Mouse (Mus musculus) v-Abl transformed pro-B cells (cell line): ENCODE results near the gene Mmab.

ENCODE experiments used
- in situ Hi-C, 2 experiments: fragments of 400-800 bp; cut with MboI; formaldehyde crosslinking; loops; one replicate each; pipeline ENCODE4 v1.15.1; 2025; ENCODE audit not compliant: unreplicated experiment in 2 of 2

Gene Mmab

DNA sequence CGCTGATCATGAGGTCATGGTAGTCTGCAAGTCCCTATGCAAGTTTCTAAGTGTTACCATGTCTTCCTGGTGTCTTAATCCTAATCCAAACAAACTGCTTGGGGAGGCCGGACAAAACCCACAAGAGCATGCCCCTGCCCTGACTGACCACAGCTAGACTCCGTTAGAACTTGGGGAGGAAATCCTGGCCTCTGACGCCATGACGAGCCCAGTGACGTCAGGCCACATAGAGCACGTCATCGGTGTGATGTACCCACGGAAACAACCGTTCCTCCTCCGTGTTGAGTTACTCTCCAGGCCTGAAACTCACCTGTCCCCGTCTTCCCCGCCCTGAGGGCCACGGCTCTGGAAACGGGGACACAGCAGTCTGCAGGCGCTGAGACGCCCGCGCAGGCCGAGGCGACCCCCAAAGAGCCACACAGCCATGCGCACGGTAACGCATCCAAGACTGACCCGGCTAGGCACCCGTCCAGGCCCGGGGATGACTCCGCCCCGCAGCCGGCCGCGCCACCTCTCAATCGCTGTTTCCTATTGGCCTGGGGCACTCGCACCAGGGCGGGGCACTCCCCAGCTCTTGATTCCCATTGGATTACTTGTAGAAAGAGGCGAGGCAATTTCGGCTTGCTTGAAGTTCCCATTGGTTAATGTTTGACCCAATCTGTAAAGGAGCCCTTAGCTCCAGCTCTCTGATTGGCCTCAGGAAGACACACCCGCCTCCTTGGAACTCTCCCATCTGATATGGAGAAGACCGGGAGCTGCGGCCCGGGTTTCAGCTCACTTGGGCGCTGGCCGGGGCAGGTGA is at the start of gene Mmab, which contains the start of gene Mvk:
Gene Mmab, minus strand, starts transcription at position 495 of the 802 bp plus-strand sequence.
Gene Mvk, plus strand, starts transcription at position 704 of the 802 bp plus-strand sequence.
- in situ Hi-C loops = no loop called here

DNA sequence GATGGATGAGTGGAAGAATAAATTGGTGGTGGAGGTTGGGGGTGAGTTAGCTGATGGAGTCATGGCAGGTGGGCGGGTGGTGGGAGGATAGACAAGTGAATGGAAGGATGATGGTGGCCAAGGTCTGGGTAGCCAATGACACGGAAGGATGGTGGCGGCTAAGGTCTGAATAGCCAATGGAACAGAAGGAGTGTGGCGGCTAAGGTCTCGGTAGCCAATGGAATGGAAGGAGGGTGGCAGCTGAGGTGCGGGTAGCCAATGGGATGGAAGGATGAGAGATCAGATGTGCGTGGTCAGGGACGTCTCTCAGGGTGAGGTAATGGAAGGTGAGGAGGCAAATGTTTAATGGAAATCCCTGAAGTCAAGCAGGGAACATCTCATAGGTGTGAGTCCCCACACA is 46.4 kb upstream of the Mmab start:
- in situ Hi-C loops = no loop called here

DNA sequence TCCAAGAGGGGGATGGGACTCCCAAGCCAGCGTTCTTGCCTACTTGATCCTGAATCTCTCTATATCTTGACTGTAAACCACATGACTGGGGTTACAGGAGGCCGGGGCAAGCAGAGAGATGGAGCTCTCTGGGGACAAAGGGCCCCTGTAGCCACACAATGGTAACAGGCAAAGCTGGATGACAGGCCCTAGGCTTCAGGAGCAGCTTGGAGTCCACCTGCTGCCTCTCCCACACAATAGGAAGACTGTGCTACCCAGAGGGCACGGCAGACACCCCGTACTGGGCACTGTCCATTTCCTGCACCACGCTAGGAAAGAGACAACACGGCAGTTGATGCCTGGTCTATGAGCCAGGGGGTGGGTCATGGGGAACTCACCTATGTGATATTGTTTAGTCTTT is 45.7 kb upstream of the Mmab start:
- in situ Hi-C loops = no loop called here

DNA sequence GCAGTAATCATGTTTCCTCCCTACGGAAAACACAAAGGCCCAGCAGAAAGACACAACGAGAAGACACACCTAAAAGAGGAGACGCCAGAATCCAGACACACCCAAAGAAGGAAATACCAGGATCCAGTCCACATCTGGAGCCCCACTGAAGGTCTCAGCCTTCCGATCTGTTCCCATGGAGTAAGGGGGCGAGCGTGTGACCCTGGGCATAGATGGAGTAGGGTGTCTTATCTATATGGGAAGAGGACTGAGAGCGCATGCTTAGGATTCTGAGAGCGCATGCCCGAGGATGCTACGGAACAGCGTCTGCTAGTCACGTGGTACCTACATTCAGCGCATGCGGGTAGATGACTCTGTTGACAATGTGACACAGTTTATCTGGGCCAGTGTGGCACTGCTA is 41.8 kb upstream of the Mmab start:
- in situ Hi-C loops = no loop called here

DNA sequence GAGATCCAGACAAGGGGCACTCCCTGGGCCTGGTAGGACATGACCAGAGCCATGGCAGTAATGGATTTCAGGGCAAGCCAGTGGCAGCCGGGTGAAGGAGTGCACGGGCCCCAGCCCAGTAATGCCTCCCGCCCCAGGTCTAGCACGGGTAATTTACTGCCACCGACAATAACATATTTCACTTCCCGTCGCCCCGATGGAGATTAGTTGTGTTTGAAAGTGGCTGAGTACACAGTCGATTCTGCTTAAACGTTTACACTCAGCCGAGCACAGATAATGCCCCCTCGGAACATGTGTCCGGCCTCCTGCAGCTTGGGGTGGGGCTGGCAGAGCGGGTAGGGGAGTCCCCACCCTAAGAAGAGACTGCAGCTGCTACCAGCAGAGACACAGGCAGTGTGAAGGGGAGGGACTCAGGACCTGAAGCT is 38.7 kb upstream of the Mmab start:
- in situ Hi-C loops = no loop called here

DNA sequence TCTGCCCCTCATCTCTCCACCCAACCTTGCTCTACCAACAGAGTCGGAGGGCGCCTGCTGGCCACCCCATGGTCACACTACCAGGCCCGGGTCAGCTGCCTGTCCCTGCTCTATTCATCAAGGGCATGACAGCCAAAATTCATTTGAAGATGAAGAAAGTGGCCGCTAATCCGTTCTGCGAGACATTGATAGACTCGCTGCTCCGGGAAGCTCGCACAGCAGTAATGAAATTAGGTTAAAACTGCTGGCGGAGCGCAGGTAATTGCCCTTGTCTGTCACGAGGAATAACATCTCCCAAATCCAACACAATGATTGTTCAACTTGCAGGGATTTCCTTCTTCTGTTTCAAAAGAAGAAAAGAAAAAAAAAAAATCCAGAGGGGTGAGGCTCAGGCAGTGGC is 34.4 kb upstream of the Mmab start:
- in situ Hi-C loops = loop anchor here in 1 of 2 experiments (5.0 kb wide), 1 partner anchor 44 kb away; no protein-coding TSS in a partner anchor

DNA sequence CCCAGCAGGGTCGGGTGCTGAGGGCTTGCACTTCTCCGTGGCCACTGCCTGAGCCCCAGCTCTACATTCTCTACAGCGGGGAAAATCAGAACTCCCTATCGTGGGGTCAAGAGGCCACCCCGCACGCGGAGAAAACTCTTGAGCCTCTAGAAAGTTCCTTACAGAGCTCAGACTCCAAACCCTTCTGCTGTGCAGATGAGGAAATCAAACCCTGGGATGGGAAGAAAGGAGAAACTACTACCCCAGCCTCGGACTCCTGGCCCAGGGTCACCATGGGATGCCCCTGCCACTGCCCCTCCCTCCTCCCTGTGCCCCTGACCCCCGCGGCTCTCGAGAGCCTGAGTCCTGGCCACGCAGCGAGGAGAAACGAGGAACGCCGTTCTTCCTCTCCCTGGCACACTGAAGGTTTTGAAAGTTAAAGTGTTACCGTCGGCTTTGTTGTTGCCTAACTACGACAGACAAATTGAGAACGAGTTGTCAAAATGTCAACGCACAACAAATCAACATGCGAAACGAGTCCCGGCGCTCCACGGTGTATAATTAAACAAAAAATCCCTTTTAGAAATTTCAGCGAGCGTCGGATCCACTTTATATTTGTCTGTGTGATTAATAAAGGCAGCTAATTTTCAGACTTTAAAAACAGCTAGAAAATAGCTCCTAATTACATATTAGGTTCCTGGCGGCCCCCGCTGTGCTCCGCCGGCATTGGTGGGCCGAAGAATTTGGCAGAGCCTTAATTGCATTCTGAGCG is 31.1 kb upstream of the Mmab start:
- in situ Hi-C loops = loop anchor here in 1 of 2 experiments (5.0 kb wide), 1 partner anchor 47 kb away; no protein-coding TSS in a partner anchor

DNA sequence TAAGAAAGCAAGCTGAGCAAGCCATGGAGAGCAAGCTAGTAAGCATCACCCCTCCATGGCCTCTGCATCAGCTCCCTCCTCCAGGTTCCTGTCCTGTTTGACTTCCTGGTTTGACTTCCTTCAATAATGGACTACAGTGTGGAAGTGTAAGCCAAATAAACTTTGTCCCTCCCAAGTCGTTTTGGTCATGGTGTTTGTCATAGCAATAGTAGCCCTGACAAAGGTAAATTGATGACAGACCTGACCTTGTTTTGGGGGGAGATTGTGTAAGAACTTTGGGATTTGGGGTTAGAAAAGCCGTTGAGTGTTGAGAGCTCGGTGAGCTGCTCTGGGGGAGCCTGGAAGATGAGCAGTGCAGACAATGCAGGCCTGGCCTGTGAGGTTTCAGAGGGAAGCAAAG is 26.5 kb upstream of the Mmab start:
- in situ Hi-C loops = no loop called here

DNA sequence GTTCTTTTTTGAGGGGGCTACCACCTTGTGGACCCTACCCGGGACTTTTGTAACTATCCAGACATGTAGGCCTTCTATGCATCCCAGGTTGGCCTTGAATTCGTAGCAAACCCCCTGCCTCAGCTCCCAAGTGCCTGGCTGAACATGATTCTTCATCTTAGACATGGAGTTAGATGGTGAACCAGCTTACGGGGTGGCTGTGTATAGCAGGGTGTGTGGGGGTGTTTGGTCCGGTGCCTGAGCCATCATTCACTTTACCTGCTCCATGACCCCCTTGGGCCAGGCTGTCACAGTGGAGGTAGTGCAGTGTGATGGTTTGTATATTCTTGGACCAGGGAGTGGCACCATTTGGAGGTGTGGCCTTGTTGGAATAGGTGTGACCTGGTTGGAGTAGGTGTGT is 24.1 kb upstream of the Mmab start:
- in situ Hi-C loops = no loop called here

DNA sequence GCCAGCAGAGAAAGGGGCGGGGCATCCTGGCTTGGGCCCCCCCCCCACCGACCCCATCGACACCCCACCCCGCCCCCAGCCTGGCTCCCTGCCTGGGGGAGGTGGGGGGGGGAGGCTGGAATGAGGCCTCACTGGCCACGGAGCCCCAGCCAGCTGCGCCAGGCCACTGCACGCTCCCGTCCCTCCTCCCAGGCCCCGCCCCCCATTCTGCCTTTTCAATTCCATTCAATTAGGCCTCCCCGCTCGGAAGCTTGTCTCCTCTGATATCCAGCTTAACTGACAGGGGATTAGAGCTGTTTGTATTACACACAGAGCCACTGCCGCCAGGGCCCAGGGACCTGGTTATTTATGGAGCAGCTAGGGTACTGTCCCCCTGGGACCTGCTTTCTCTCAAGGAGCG is 23.6 kb upstream of the Mmab start:
- in situ Hi-C loops = no loop called here

DNA sequence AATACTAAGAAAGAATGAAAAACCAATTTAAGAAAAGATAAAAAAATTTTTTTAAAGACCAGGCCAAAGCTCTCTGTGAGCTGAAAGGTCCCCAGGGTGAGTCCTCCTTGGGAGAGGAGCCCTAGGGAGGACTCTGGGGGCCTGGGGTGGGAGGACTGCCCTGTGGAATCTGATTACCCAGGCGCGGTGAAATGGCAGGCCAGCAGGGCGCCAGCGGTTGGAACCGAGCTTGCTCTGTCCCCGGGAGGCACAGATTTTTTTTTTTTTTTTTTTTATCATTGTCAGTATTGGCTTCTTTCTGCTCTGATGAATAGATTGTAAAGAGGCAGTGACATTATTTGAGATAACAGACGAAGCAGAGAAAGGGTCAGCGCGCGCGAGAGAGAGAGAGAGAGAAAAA is 23.2 kb upstream of the Mmab start:
- in situ Hi-C loops = no loop called here

DNA sequence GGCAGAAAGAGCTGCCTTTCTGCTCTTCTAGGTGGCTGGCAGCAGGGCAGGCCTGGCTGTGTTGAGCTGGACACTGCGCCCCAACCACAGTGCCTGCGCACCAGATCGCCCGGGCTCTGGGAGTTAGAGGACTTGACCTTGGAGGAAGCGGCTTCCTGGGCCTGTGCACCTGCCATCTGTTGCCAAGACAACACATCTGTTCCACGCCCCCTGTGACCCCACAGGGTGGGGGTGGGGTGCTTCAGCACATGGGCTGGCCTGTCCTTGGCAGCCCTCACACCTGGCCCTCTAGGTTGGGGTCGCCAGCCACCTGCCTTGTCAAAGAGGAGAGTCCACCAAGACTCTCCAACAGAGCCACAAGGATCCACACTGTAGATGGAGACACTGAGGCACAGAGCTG is 21.8 kb upstream of the Mmab start:
- in situ Hi-C loops = no loop called here

DNA sequence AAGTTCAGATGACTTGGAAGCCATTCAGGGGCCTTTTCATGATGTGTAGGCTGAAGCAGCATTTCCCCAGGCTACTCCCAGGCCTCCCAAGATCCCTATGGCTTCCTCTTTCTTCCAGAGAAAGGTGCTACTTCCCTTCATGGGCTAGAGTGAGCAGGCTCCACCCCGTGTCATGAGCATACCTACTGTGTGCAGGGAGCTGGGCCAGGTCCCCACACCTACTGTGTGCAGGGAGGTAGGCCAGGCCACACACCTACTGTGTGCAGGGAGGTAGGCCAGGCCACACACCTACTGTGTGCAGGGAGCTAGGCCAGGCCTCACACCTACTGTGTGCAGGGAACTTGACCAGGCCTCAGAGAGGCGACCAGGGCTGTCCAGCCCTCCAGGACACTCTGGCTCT is 20.7 kb upstream of the Mmab start:
- in situ Hi-C loops = loop anchor here (5.0 kb wide), 2 partner anchors 103 to 153 kb away; partner anchors contain the start of gene Fam222a (in 2 of the 2)

DNA sequence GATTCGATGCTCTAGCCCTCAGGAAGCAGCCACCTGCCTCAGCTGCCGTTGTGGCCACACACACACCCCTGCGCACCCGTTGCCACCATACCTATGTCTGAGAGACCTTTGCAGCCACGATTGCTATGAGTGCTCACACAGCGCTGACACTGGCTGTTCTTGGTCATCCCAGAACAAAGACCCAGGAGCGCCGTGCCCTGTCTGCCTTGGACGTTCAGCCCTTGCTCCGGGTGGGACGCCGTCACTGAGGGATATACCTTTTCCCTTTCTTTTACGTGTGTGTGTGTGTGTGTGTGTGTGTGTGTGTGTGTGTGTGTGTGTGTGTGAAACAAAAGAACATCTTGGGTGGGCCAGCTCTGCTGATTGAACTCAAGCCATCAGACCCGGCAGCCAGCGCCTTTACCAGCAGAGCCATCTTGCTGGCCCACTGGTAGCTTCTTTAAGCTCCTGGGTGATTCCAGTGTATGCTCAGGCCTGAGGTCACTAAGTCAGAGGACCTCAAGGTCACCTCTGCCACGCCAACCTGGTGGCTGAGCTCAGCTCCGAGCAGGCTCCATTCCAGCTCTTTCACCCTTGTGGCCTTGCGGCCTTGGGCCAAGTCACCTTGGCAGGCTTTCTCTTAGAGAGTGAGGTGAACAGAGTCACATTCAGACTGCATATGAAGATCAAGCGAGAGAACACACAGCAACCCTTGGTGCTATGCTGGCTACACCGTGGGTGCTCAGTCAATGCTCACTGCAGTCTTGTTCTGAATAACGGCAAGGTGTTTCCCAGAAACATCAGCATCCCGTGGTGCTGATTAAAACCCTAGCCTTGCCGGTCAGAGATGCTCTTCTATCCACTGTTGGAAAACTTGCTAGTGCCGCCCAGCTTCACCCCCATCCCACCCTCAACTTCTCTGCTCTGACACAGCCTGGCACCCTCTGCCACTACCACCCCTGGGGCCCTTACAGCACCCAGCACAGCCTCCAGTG is 18.5 kb upstream of the Mmab start:
- in situ Hi-C loops = loop anchor here (5.0 kb wide), 2 partner anchors 105 to 155 kb away; partner anchors contain the start of gene Fam222a (in 2 of the 2)

DNA sequence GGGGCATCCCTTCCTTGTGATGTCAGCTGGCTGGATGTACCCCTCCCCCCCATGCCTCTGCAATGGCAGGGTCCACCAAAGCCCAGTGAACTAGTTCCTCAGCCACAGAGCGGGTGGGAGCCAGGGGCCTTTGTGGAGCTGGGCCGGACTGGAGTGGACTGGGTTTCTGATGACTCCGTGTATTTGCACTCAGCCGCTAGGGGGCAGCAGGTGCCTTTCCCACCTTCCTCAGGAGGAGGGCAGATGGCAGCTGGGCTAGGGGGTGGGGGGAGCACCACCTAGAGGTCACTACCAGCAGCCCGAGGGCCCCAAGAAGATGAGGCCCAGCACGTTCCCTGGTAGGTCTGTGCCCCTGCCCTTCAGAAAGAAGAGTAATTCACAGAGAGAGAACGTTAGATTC is 17.4 kb upstream of the Mmab start:
- in situ Hi-C loops = loop anchor here (5.0 kb wide), 2 partner anchors 106 to 156 kb away; partner anchors contain the start of gene Fam222a (in 2 of the 2)

DNA sequence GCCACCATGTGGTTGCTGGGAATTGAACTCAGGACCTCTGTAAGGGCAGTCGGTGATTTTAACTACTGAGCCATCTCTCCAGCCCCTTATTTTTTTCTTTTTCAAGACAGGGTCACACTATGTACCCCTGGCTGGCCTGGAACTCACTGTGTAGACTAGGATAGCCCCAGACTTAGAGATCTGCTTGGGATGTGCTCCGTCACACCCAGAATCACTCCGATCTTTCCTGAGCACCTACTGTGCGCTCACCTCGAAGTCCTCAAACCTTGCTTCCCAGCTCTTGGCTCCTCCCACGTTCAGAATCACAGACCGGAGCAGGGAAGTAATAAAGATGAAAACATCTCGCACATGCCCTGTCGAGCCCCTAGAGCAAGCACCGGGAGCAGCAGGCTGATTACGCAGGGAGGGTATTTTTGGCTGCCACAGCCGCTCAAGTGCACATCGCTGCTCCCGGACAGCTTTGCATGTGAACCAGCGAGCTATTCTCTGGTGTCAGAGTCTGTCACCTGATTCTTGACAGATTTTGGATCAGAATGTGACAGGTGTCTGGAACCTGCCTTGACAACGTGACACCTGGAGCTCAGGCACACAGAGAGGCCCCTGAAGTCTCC is 13.2 kb upstream of the Mmab start:
- in situ Hi-C loops = no loop called here

DNA sequence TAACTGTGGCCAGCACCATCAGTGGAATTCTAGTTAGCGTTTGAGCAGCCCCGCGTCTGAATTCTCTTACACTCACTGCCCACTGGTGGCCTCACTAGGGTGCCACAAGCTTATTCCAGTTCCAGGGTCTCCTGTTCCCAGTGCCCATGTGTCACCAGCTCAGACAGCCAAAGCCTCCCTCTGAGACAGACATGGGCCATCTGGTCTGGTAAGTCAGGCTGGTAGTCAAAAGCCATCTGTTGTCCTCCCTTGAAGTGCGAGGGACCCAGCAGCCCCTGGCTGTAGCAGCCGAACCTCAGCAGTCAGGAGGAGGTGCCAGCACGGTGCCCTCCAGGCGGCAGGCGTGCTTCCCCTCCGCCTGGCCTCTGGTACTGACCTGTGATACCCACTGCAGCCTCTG is 12.4 kb upstream of the Mmab start:
- in situ Hi-C loops = no loop called here

DNA sequence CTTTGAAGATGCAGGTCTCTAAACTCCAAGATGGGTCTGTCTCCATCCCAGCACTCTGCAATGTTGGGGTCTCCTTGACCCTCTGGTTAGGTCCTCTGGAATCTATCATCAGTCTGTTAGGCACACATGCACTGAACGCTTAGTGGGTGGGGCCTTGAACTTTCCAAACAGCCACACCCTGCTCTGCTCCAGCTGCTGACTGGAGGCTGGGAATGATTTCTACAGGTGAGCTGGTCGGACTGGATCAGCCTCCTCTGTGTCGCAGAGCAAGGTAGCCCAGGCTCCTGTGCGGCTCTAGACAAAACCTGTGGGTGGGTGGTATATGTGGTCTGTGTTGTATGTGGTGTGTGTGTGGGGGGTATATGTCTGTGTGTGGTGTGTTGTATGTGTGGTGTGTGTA is 5.2 kb upstream of the Mmab start:
- in situ Hi-C loops = no loop called here

DNA sequence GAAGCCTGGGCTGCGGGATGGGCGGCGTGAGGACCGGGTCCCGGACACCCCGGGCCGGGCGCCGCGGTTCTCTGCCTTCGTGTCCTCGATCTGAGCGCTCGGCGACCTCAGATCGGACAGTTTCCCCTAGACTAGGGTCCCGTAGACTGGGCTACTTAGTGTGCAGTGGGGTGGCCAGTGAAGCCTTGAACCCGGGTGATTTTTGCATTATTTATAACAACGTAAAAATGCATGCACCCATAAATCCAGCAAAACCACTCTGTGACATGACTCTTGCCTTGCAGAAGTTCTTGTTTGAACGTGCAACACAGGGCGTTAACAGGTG is 470 bp upstream of the Mmab start:
- in situ Hi-C loops = no loop called here

DNA sequence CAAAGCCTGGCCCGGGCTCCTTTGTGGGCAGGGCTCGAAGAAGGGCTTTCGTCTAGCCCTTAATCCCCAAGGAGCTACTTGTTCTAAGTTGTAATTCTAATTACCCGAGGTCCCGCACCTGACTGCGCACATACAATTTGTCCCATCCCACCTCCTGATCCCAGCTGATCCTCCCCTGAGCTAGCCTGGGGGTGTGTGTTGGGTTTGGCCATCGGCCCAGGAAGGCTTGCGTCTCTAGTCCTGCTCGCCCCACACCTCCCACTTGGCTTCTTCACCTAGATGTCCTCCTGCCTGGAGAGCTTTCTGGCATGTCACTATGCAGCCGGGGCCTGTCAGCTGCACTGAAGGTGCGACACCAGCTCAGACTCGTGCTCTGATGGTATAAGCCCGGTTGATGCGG is 8.3 kb downstream of the Mmab start:
- in situ Hi-C loops = no loop called here
